Mouse (Mus musculus): Measurements from ENCODE around the gene Prickle2.

DNA sequence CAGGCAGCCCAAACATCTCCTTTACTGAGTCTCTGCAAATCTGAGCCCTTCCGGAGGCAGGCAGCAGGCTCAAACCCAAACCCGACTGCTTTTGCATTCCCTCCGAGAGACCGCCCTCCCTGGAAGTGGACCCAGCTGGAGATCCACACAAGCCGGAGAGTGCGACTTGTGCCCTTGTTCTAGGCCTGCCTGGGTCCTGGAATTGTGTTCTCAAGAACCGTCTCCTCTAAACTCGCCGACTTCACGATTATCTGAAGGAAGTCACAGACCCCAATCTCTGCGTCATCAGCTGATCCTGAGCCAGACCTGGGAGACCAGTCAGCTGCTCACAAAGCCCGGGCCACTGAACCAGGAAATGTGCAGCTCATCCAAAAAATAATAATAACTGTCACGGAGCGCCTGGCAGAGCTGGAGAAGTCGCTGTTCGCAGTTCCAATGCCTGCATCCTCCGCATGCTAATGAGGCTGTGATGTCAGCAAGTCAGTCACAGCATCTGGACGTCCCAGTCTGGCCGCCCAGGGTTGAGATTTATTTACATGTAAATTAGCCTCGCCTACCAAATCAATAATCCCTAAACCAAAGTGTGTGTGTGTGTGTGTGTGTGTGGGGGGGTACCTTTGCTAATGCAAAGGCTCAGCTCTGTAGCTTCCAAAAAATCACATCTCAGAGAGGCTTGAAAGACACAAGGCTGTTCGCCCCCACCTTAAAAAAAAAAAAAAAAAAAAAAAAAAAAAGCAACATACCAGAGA, 224.8 kb downstream of the Prickle2 start:
- TF ChIP-seq MYOD1 (IDR thresholded peaks at IDR 0.05; ENCODE audit: control insufficient read depth in 1 of 3, insufficient read length in 2 of 3, low read depth in 2 of 3) (no peak), POLR2A (IDR thresholded peaks at IDR 0.05; ENCODE audit: insufficient read length, low read depth) (no peak), USF1 (IDR thresholded peaks at IDR 0.05; ENCODE audit: low read depth) (no peak)
